Mouse (Mus musculus) large intestine, adult 2 months (tissue): ENCODE results near the gene Rbfox3. TPM values are rescaled to one million over a fixed set of nuclear protein-coding genes. Genes with fewer than 3 reads are reported as not detected.
A peak's percentile ranks its signal among the peaks of the same experiment; 100 is the strongest.

ENCODE experiments used
- DNase-seq: peaks from one replicate; pipeline ENCODE4 v3.0.0-alpha.2; 2012; ENCODE audit warnings: low read depth, low spot score
- WGBS: fragments of 180-500 bp; shearing (Covaris S2); methylation state at CpG from one replicate; pipeline ENCODE4 v1.1.7; 2018; 5-methylcytosine and 5-hydroxymethylcytosine counted together
- polyA plus RNA-seq: library from polyadenylated mRNA; depleted of rRNA; stranded (reverse); fragments of >200 nt; gene quantifications from 2 replicates; pipeline ENCODE4 v1.2.3, GENCODE M21; 2012

Rbfox3 gene
- polyA plus RNA-seq, 1 experiment: 0.11 TPM

- WGBS: 55% methylated on average over 3 of the region's 3 CpGs
These were observed 266.2 kb downstream of the Rbfox3 start for GRCm38 (mm10) chr11:118645158-118645557.

GRCm38 (mm10) chr11:118640706-118641105 is 270.7 kb downstream of the Rbfox3 start:
- 91% methylated on average over 4 of the region's 4 CpGs for WGBS
- DNase-seq: no peak

More at GRCm38 (mm10) chr11:118645158-118645557, 266.2 kb downstream of the Rbfox3 start:
- DNase-seq: no peak

GRCm38 (mm10) chr11:118637718-118638117 is 273.7 kb downstream of the Rbfox3 start:
- DNase-seq: no peak
- WGBS: 64% methylated on average over 10 of the region's 10 CpGs

DNA sequence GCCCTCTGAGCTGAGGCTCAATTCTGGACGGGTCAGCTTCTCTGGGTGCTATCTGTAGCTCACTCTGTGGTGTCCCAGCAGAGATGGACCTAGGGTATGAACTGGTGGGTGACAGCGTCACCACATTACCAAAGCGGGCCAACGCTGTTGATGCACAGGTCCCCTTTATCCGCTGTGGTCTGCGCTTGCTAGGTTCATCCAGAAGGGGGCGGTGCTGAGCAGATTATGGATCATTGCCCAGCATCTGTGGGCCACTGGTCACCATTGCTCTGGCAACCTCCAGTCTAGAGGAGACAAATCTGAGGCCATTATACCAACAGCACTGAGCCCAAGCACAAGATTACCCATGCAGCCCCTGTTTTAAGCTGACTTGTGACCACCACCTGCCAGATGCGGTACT is 276.8 kb downstream of the Rbfox3 start:
- WGBS: 46% methylated on average over 8 of the region's 8 CpGs
- DNase-seq: no peak

DNA sequence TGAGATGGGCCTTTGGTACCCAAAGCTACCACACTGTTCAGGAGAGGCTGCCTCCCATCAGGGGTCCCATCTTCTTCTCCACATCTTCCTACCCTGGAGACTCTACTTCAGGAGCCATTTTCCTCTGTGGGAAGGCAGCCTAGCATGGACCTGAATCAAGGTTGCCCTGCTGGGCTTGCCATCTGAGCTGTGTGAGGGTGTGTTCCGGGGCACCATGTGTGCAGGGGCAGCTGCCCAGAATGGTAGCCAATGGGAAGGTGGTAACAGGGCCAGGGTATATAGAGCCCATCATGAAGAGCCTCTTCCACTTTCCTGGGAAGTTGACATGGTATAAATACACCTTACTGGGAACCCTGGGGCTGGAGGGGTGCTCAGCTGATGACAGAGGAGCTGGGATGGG is 281.7 kb downstream of the Rbfox3 start:
- WGBS: 90% methylated on average over 1 of the region's 1 CpGs
- DNase-seq: no peak

DNA sequence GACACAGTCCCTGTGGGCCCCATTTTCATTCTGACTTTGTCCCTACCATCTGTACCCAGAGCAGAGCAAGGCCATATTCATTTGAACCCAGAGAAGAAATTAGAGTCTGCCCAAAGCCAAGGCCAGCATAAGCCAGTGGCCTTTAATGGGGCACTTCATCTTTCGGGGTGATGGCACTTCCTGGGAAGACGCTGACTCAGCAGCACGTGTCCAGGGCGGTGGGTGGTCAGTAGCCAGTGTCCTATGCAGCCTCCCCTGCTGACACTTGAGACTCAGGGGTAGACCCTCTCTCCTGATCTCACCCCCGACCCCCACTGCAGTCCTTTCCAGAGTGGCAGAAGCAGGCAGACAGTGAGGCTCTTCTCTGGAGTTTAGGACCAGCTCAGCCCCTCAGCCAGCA is 283.9 kb downstream of the Rbfox3 start:
- 65% methylated on average over 5 of the region's 5 CpGs for WGBS
- DNase-seq: no peak

- WGBS: 80% methylated on average over 4 of the region's 4 CpGs
These were observed 290.5 kb downstream of the Rbfox3 start for GRCm38 (mm10) chr11:118620869-118621268.

DNA sequence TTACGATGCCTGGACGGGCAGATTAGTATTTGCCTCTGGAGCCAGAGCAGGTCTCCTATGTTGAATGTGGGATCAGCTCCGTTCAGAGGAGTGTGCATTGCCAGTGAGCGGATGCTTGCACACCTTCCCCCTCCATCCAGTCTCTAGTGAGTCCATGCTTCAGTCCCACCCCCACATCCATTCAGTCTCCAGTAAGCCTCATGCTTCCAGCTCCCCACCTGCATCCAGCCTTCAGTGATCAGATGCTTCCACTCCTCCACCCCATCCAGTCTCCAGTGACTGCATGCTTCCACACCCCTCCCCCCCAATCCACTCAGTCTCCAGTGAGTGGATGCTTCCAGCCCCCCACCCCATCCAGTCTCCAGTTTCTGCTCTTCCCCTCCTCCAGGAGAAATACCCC is 297.3 kb downstream of the Rbfox3 start:
- 83% methylated on average over 4 of the region's 4 CpGs for WGBS
- no peak for DNase-seq

More at GRCm38 (mm10) chr11:118620869-118621268, 290.5 kb downstream of the Rbfox3 start:
- no peak for DNase-seq

GRCm38 (mm10) chr11:118610128-118610527 is 301.3 kb downstream of the Rbfox3 start:
- 3% methylated on average over 14 of the region's 14 CpGs for WGBS
- DNase-seq: no peak

- WGBS: 7% methylated on average over 17 of the region's 17 CpGs
- no peak for DNase-seq
These were observed 302.0 kb downstream of the Rbfox3 start for GRCm38 (mm10) chr11:118609236-118610000.

- 49% methylated on average over 8 of the region's 8 CpGs for WGBS
- no peak for DNase-seq
These were observed 303.5 kb downstream of the Rbfox3 start for GRCm38 (mm10) chr11:118607927-118608326.

DNA sequence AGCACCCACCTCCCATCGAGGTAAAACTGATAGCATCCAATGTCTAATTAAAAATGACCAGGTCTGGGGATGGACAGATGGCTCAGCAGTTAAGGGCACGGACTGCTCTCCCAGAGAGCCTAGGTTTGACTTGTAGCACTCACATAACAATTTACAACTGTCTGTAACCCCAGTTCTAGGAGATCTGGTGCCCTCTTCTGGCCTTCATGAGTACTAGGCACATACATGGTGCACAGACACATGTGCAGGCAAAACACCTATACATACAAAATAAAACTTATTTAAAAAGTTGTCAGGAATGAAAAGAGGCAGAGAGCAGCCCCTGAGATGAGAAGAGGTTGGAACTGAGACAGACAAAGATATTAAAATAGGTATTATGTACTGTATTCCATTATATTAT is 305.8 kb downstream of the Rbfox3 start:
- WGBS: 77% methylated on average over 2 of the region's 2 CpGs
- DNase-seq: no peak

DNA sequence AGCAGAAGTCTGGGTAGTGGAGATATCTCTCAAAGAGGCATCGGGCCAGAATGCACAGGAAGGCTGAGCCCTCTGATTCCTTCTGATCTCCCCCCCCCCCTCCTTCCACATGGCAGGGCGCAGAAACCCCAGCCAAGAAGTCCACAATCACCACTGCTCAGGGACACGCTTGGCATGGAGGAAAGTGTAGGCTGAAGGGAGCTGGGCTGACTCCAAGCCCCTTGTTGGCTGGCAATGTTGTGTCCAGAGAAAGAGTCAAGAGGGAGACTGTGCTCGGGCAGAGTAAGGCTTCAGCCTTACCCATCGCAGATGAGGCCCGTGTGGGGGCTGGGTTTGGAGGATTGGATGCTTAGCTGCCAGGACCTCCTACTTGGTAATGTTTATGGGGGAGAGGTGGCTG is 307.2 kb downstream of the Rbfox3 start:
- no peak for DNase-seq
- WGBS: 66% methylated on average over 6 of the region's 6 CpGs

GRCm38 (mm10) chr11:118603126-118603525 is 308.3 kb downstream of the Rbfox3 start:
- 9% methylated on average over 10 of the region's 10 CpGs for WGBS
- no peak for DNase-seq

- 65% methylated on average over 9 of the region's 9 CpGs for WGBS
- no peak for DNase-seq
These were observed 309.9 kb downstream of the Rbfox3 start for GRCm38 (mm10) chr11:118601484-118601883.

GRCm38 (mm10) chr11:118600168-118600567 is 311.2 kb downstream of the Rbfox3 start:
- no peak for DNase-seq
- 5% methylated on average over 9 of the region's 9 CpGs for WGBS

- 58% methylated on average over 5 of the region's 5 CpGs for whole genome bisulfite sequencing
- no peak for DNase-seq
These were observed 312.7 kb downstream of the Rbfox3 start for GRCm38 (mm10) chr11:118598726-118599125.

DNA sequence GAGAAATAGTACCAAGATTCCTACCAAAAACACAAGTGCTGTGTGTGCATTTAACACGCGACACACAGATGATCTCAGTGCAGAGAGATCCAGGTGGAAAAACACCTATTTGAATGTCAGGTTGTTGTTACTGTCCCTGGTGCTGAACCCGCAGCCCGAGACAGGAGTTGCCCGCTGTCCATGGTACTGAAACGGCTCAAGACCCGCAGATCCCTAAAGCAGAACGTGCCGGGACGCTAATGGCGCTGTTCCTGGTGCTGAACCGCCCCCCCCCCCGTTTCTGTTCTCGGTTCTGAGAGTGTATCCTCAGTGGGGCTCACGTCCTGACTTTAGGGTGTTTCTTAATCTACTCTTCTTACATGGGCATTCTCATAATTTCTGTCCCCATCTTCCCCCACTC is 326.6 kb downstream of the Rbfox3 start:
- DNase-seq: peak; percentile 52
- WGBS: 4% methylated on average over 15 of the region's 15 CpGs

DNA sequence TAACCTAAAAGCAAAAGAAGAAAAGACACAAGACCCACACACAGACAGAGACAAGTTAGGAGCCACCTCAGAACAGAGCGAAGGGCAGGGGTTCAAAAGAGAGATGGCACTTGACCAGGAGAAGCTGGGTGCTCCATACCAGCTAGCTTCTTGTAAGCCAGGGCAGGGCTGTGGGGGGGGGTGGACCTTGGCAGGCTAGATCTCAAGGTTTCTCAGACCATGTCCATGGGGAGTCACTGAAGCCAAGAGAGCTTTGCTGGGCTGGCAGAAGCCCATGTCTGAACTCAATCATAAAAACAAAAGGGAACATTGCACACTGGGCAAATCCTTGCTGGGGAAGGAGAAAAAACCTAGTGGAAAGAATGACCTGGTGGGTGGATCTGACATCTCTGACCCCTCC is 327.4 kb downstream of the Rbfox3 start:
- WGBS: 89% methylated on average over 1 of the region's 1 CpGs

GRCm38 (mm10) chr11:118583573-118583972 is 327.8 kb downstream of the Rbfox3 start:
- DNase-seq: no peak
- 84% methylated on average over 8 of the region's 8 CpGs for WGBS

More for the DNA sequence above, 327.4 kb downstream of the Rbfox3 start:
- no peak for DNase-seq

GRCm38 (mm10) chr11:118581019-118581418 is 330.4 kb downstream of the Rbfox3 start:
- 32% methylated on average over 4 of the region's 4 CpGs for WGBS

GRCm38 (mm10) chr11:118579622-118580021 is 331.8 kb downstream of the Rbfox3 start:
- DNase-seq: no peak
- WGBS: 69% methylated on average over 8 of the region's 8 CpGs

More at GRCm38 (mm10) chr11:118581019-118581418, 330.4 kb downstream of the Rbfox3 start:
- no peak for DNase-seq
